10 mouse cellular contexts compared by ENCODE assay signal in genomic region chr11:43575061-43575375, GRCm38 (mm10). TPM values are rescaled to one million over a fixed set of nuclear protein-coding genes. Genes with fewer than 3 reads are reported as not detected.
DNase-seq lines count a peak whose midpoint lies in the region; ATAC-seq and TF ChIP-seq lines count a peak whose summit lies in the region.
"Had no signal": no experiment of that assay in that cellular context is flagged by ENCODE, and none has a peak within 500 bp of the region (broad histone marks: within the 10 kb centered on the region; RNA-seq: fewer than 3 reads in every experiment).

No protein-coding gene starts in this region.

- H3K4me1 ChIP-seq in lung, embryonic 14.5 days (ENCODE audit: insufficient read depth) = peaks cover 13% of the 10 kb centered on the region; the same call in 1 of the 2 replicates
- H3K4me1 ChIP-seq in forebrain, embryonic 10.5 days = peaks cover 66% of the 10 kb centered on the region
- H3K4me1 ChIP-seq in neural tube, embryonic 12.5 days = peaks cover 14% of the 10 kb centered on the region

- peak; percentile 44 for ATAC-seq in lung, embryonic 14.5 days (ENCODE audit: insufficient read depth)
- ATAC-seq in neural tube, embryonic 12.5 days (ENCODE audit: low FRiP score, low read depth) = no peak; the same call in 1 of the 2 replicates
- no peak for ATAC-seq in erythroblast, adult 5-6 weeks (replicated peaks; ENCODE audit: low FRiP score, poor library complexity, severe bottlenecking)

- H3K27me3 ChIP-seq in lung, embryonic 14.5 days (ENCODE audit: insufficient read depth, low read length) = no peaks in the 10 kb centered on the region
- H3K27me3 ChIP-seq in forebrain, embryonic 10.5 days (ENCODE audit: poor library complexity, severe bottlenecking) = 0 out of 2 replicates have a peak, but pooled peaks cover 5% of the 10 kb centered on the region
- H3K27me3 ChIP-seq in neural tube, embryonic 12.5 days (replicated peaks) = no peaks in the 10 kb centered on the region
- H3K27me3 ChIP-seq: limb, embryonic 15.5 days had no signal

- H3K27ac ChIP-seq in lung, embryonic 14.5 days (ENCODE audit: low read depth) = peak overlapping the region; percentile 90
- H3K27ac ChIP-seq in forebrain, embryonic 10.5 days = peak overlapping the region; percentile 89
- peak overlapping the region; percentile 74; the same call in 1 of the 2 replicates for H3K27ac ChIP-seq in neural tube, embryonic 12.5 days
- H3K27ac ChIP-seq: limb, embryonic 15.5 days had no signal

- TF ChIP-seq CTCF in lung, embryonic 14.5 days (IDR thresholded peaks at IDR 0.05; ENCODE audit: low read depth) = no peak

- H3K4me2 ChIP-seq in lung, embryonic 14.5 days = peak overlapping the region; percentile 10; the same call in 1 of the 2 replicates
- H3K4me2 ChIP-seq in neural tube, embryonic 12.5 days (replicated peaks) = peak overlapping the region; percentile 30; the same call in 1 of the 2 replicates
- H3K4me2 ChIP-seq: limb, embryonic 15.5 days had no signal

- 0 out of 2 replicates have a peak overlapping the region, but pooled peaks have one; percentile 33 for H3K9ac ChIP-seq in lung, embryonic 14.5 days
- 0 out of 2 replicates have a peak overlapping the region, but pooled peaks have one; percentile 40 for H3K9ac ChIP-seq in neural tube, embryonic 12.5 days
- H3K9ac ChIP-seq: limb, embryonic 15.5 days had no signal

- DNase-seq in lung, embryonic 14.5 days = peak; percentile 78
- no peak for DNase-seq in lung, postnatal 4 days
- no peak for DNase-seq in forebrain, embryonic 10.5 days (ENCODE audit: extremely low spot score, low spot score)
- DNase-seq in hindlimb bud, embryonic 11.5 days (ENCODE audit: extremely low spot score, low read depth, low spot score) = peak; percentile 14
- DNase-seq in layer of hippocampus, adult 18-20 months (ENCODE audit: low spot score in 2 of 2) = no peak
- DNase-seq in thymus, adult 18-20 months = no peak

- H3K36me3 ChIP-seq in lung, embryonic 14.5 days (ENCODE audit: insufficient read depth) = peaks cover 14% of the 10 kb centered on the region; the same call in 1 of the 2 replicates
- H3K36me3 ChIP-seq in forebrain, embryonic 10.5 days (replicated peaks) = peaks cover 50% of the 10 kb centered on the region
- peaks cover 13% of the 10 kb centered on the region for H3K36me3 ChIP-seq in neural tube, embryonic 12.5 days

- H3K4me3 ChIP-seq in lung, embryonic 14.5 days (ENCODE audit: low read depth, low read length) = no peak overlapping the region
- H3K4me3 ChIP-seq in forebrain, embryonic 10.5 days = peak overlapping the region; percentile 39
- H3K4me3 ChIP-seq in neural tube, embryonic 12.5 days = no peak overlapping the region
- H3K4me3 ChIP-seq: limb, embryonic 15.5 days had no signal

- WGBS in lung, embryonic 14.5 days = 13% methylated on average over 3 of the region's 3 CpGs
- WGBS in forebrain, embryonic 10.5 days = 11% methylated on average over 3 of the region's 3 CpGs
- 20% methylated on average over 3 of the region's 3 CpGs for WGBS in neural tube, embryonic 12.5 days

- no peaks in the 10 kb centered on the region for H3K9me3 ChIP-seq in lung, embryonic 14.5 days (ENCODE audit: low read depth, low read length)
- no peaks in the 10 kb centered on the region for H3K9me3 ChIP-seq in forebrain, embryonic 10.5 days
- no peaks in the 10 kb centered on the region for H3K9me3 ChIP-seq in neural tube, embryonic 12.5 days
- H3K9me3 ChIP-seq: limb, embryonic 15.5 days had no signal

RNA-seq across cellular contexts. Expression of gene 4933415A04Rik, which starts 11.8 kb away (rescaled TPM):
- polyA plus RNA-seq in lung, embryonic 14.5 days (2014; fragmentation: Nextera tagmentation; extraction: Ambion mirVana) = 6.9 and 7.6 TPM in 2 replicates
- 10.7 and 11.2 TPM in 2 replicates for polyA plus RNA-seq in forebrain, embryonic 10.5 days (2016; fragmentation: Nextera tagmentation; extraction: Ambion mirVana)
- 8.3 and 10.1 TPM in 2 replicates for polyA plus RNA-seq in neural tube, embryonic 12.5 days (2016; fragmentation: Nextera tagmentation; extraction: Ambion mirVana)
- total RNA-seq in layer of hippocampus, adult 18-20 months (2021) = 1 to 10 TPM; 1.4 to 2.0 TPM
- total RNA-seq in erythroblast, adult 5-6 weeks (2015; ENCODE audit: low replicate concordance) = not detected in 2 replicates
- not detected in 2 replicates for total RNA-seq in erythroblast, adult 5-6 weeks (2017; ENCODE audit: low replicate concordance)

RNA-seq across cellular contexts. Expression of gene Fabp6, which starts 26.3 kb away (rescaled TPM):
- polyA plus RNA-seq in lung, embryonic 14.5 days (2014; fragmentation: Nextera tagmentation; extraction: Ambion mirVana) = not detected in 2 replicates
- not detected in 2 replicates for polyA plus RNA-seq in forebrain, embryonic 10.5 days (2016; fragmentation: Nextera tagmentation; extraction: Ambion mirVana)
- polyA plus RNA-seq in neural tube, embryonic 12.5 days (2016; fragmentation: Nextera tagmentation; extraction: Ambion mirVana) = not detected in 2 replicates
- not detected for total RNA-seq in layer of hippocampus, adult 18-20 months (2021)
- not detected in 2 replicates for total RNA-seq in erythroblast, adult 5-6 weeks (2015; ENCODE audit: low replicate concordance)
- not detected in 2 replicates for total RNA-seq in erythroblast, adult 5-6 weeks (2017; ENCODE audit: low replicate concordance)
- total RNA-seq: hematopoietic stem cell, adult 5-6 weeks had no signal

RNA-seq across cellular contexts. Expression of gene Ccnjl, which starts 46.4 kb away (rescaled TPM):
- 28.1 and 32.9 TPM in 2 replicates for polyA plus RNA-seq in lung, embryonic 14.5 days (2014; fragmentation: Nextera tagmentation; extraction: Ambion mirVana)
- polyA plus RNA-seq in forebrain, embryonic 10.5 days (2016; fragmentation: Nextera tagmentation; extraction: Ambion mirVana) = 34.8 and 36.9 TPM in 2 replicates
- polyA plus RNA-seq in neural tube, embryonic 12.5 days (2016; fragmentation: Nextera tagmentation; extraction: Ambion mirVana) = 36.3 and 38.7 TPM in 2 replicates
- total RNA-seq in layer of hippocampus, adult 18-20 months (2021) = 1 to 10 TPM; 9.7 to 9.8 TPM
- not detected in 2 replicates for total RNA-seq in erythroblast, adult 5-6 weeks (2015; ENCODE audit: low replicate concordance)
- 0.98 TPM in 1 of 2 replicates, not detected in the other for total RNA-seq in erythroblast, adult 5-6 weeks (2017; ENCODE audit: low replicate concordance)

Comparison
In these comparisons a context has a peak if more than half of its experiments do, and no peak if none do; other contexts are left out.
1. DNase-seq: peak in lung, embryonic 14.5 days (single experiment) and hindlimb bud, embryonic 11.5 days (single experiment); none in lung, postnatal 4 days (0 of 2), forebrain, embryonic 10.5 days (single experiment), layer of hippocampus, adult 18-20 months (0 of 2) and thymus, adult 18-20 months (0 of 2).
2. Peak in every context shown above with its lines, with median percentiles within 50 percentile points of each other: H3K27ac ChIP-seq.